Mouse (Mus musculus) splenic B cell, adult 2 months (primary cell): ENCODE measurements at regions not wholly inside any gene's neighbourhood (a gene's known extent, or its start where the extent isn't known, plus 50 kb on each side); places are given as distances from the start of the nearest gene placed in this dataset.

Experiments used
- DNase-seq: peaks from one replicate; pipeline ENCODE4 v3.0.0-alpha.2; 2011; ENCODE audit warnings: low read depth, low spot score
- H3K27me3 ChIP-seq: 2 replicates; pipeline ENCODE4 v1.6.1; 2012; ENCODE audit warnings: mild to moderate bottlenecking, low read length, moderate library complexity, mixed read lengths; ENCODE audit not compliant: control insufficient read depth, poor library complexity, insufficient read depth, severe bottlenecking
- H3K36me3 ChIP-seq: 2 replicates; pipeline ENCODE4 v1.6.1; 2012; ENCODE audit warnings: mild to moderate bottlenecking, low read length, moderate library complexity, mixed read lengths; ENCODE audit not compliant: control insufficient read depth, poor library complexity, insufficient read depth, severe bottlenecking

GRCm38 (mm10) chr8:103337314-103337713 lies 551.9 kb upstream of the Cdh11 start:
- DNase-seq: no peak
- Histone ChIP-seq H3K36me3 (no peaks in the 10 kb centered on the region), H3K27me3 (no peaks in the 10 kb centered on the region)

GRCm38 (mm10) chr8:103339042-103339441 lies 553.6 kb upstream of the Cdh11 start:
- no peak for DNase-seq
- H3K36me3 ChIP-seq: no peaks in the 10 kb centered on the region
- H3K27me3 ChIP-seq: no peaks in the 10 kb centered on the region

GRCm38 (mm10) chr8:103339951-103340350 lies 554.5 kb upstream of the Cdh11 start:
- Histone ChIP-seq H3K36me3 (no peaks in the 10 kb centered on the region), H3K27me3 (no peaks in the 10 kb centered on the region)
- no peak for DNase-seq

- Histone ChIP-seq H3K27me3 (no peaks in the 10 kb centered on the region), H3K36me3 (no peaks in the 10 kb centered on the region)
- DNase-seq: no peak
Measured at GRCm38 (mm10) chr8:103343891-103344290, 558.4 kb upstream of the Cdh11 start.

GRCm38 (mm10) chr8:103344871-103345270 lies 559.4 kb upstream of the Cdh11 start:
- DNase-seq: no peak

GRCm38 (mm10) chr8:103347158-103347871 lies 561.9 kb upstream of the Cdh11 start:
- no peak for DNase-seq
- H3K36me3 ChIP-seq: no peaks in the 10 kb centered on the region
- no peaks in the 10 kb centered on the region for H3K27me3 ChIP-seq

More at GRCm38 (mm10) chr8:103344871-103345270, 559.4 kb upstream of the Cdh11 start:
- no peaks in the 10 kb centered on the region for H3K27me3 ChIP-seq
- H3K36me3 ChIP-seq: no peaks in the 10 kb centered on the region

GRCm38 (mm10) chr8:103361713-103362112 lies 576.3 kb upstream of the Cdh11 start:
- H3K27me3 ChIP-seq: no peaks in the 10 kb centered on the region
- H3K36me3 ChIP-seq: no peaks in the 10 kb centered on the region
- no peak for DNase-seq

GRCm38 (mm10) chr8:103370394-103370793 lies 585.0 kb upstream of the Cdh11 start:
- Histone ChIP-seq H3K27me3 (no peaks in the 10 kb centered on the region), H3K36me3 (no peaks in the 10 kb centered on the region)
- no peak for DNase-seq

- H3K36me3 ChIP-seq: no peaks in the 10 kb centered on the region
- H3K27me3 ChIP-seq: no peaks in the 10 kb centered on the region
- DNase-seq: no peak
Measured at GRCm38 (mm10) chr8:103373007-103373406, 587.6 kb upstream of the Cdh11 start.

- DNase-seq: no peak
- Histone ChIP-seq H3K36me3 (no peaks in the 10 kb centered on the region), H3K27me3 (no peaks in the 10 kb centered on the region)
Measured at GRCm38 (mm10) chr8:103374151-103374550, 588.7 kb upstream of the Cdh11 start.

GRCm38 (mm10) chr8:103378545-103378944 lies 593.1 kb upstream of the Cdh11 start:
- no peaks in the 10 kb centered on the region for H3K27me3 ChIP-seq
- no peak for DNase-seq
- no peaks in the 10 kb centered on the region for H3K36me3 ChIP-seq

- H3K36me3 ChIP-seq: no peaks in the 10 kb centered on the region
- no peak for DNase-seq
Measured at GRCm38 (mm10) chr8:103381575-103381974, 596.1 kb upstream of the Cdh11 start.

GRCm38 (mm10) chr8:103391359-103391758 lies 605.9 kb upstream of the Cdh11 start:
- Histone ChIP-seq H3K36me3 (no peaks in the 10 kb centered on the region), H3K27me3 (no peaks in the 10 kb centered on the region)
- DNase-seq: no peak

More at GRCm38 (mm10) chr8:103381575-103381974, 596.1 kb upstream of the Cdh11 start:
- no peaks in the 10 kb centered on the region for H3K27me3 ChIP-seq

- no peaks in the 10 kb centered on the region for H3K36me3 ChIP-seq
- no peak for DNase-seq
- H3K27me3 ChIP-seq: no peaks in the 10 kb centered on the region
Measured at GRCm38 (mm10) chr8:103395316-103395715, 609.9 kb upstream of the Cdh11 start.

GRCm38 (mm10) chr8:103398179-103398578 lies 612.7 kb upstream of the Cdh11 start:
- Histone ChIP-seq H3K27me3 (no peaks in the 10 kb centered on the region), H3K36me3 (no peaks in the 10 kb centered on the region)
- no peak for DNase-seq

GRCm38 (mm10) chr8:103399466-103399865 lies 614.0 kb upstream of the Cdh11 start:
- Histone ChIP-seq H3K36me3 (no peaks in the 10 kb centered on the region), H3K27me3 (no peaks in the 10 kb centered on the region)
- no peak for DNase-seq
